Mouse (Mus musculus): ENCODE measurements around the gene Alcam. TPM values are rescaled to one million over a fixed set of nuclear protein-coding genes. Genes with fewer than 3 reads are reported as not detected.

Gene Alcam
- polyA plus RNA-seq, 1 experiment from 2014 or later: 17.9 TPM

- Histone ChIP-seq H3K27ac (peak overlapping the region; percentile 75), H3K4me1 (replicated peaks) (peaks cover 8% of the 10 kb centered on the region), H3K9ac (replicated peaks) (no peak overlapping the region), H3K27me3 (no peaks in the 10 kb centered on the region), H3K9me3 (no peaks in the 10 kb centered on the region), H3K4me2 (no peak overlapping the region), H3K4me3 (replicated peaks) (no peak overlapping the region), H3K36me3 (no peaks in the 10 kb centered on the region)
- WGBS: 26% methylated on average over 2 of the region's 2 CpGs
- ATAC-seq (ENCODE audit: insufficient number of reproducible peaks, insufficient read depth, low FRiP score, low TSS enrichment, low read depth): peak; percentile 81
These were observed 211.7 kb downstream of the Alcam start for GRCm38 (mm10) chr16:52242144-52242543.

- H3K4me2 ChIP-seq: no peak overlapping the region
- no peak overlapping the region for H3K9ac ChIP-seq (replicated peaks)
- no peak for ATAC-seq (ENCODE audit: insufficient number of reproducible peaks, insufficient read depth, low FRiP score, low TSS enrichment, low read depth)
- no peak overlapping the region for H3K4me3 ChIP-seq (replicated peaks)
- no peaks in the 10 kb centered on the region for H3K4me1 ChIP-seq (replicated peaks)
- 68% methylated on average over 2 of the region's 2 CpGs for WGBS
- H3K9me3 ChIP-seq: no peaks in the 10 kb centered on the region
- H3K27ac ChIP-seq: no peak overlapping the region
- H3K36me3 ChIP-seq: no peaks in the 10 kb centered on the region
- H3K27me3 ChIP-seq: no peaks in the 10 kb centered on the region
These were observed 223.9 kb downstream of the Alcam start for GRCm38 (mm10) chr16:52229930-52230329.

GRCm38 (mm10) chr16:52229446-52229845, 224.4 kb downstream of the Alcam start:
- Histone ChIP-seq H3K9ac (replicated peaks) (no peak overlapping the region), H3K4me3 (replicated peaks) (no peak overlapping the region), H3K4me2 (no peak overlapping the region), H3K36me3 (no peaks in the 10 kb centered on the region), H3K4me1 (replicated peaks) (no peaks in the 10 kb centered on the region), H3K27ac (no peak overlapping the region), H3K27me3 (no peaks in the 10 kb centered on the region), H3K9me3 (no peaks in the 10 kb centered on the region)
- no peak for ATAC-seq (ENCODE audit: insufficient number of reproducible peaks, insufficient read depth, low FRiP score, low TSS enrichment, low read depth)
- 68% methylated on average over 7 of the region's 7 CpGs for WGBS

- Histone ChIP-seq H3K27me3 (no peaks in the 10 kb centered on the region), H3K4me3 (replicated peaks) (no peak overlapping the region), H3K27ac (no peak overlapping the region), H3K9me3 (no peaks in the 10 kb centered on the region), H3K36me3 (no peaks in the 10 kb centered on the region), H3K4me2 (no peak overlapping the region), H3K4me1 (replicated peaks) (0 out of 2 replicates have a peak, but pooled peaks cover 3% of the 10 kb centered on the region), H3K9ac (replicated peaks) (no peak overlapping the region)
- WGBS: 86% methylated on average over 4 of the region's 4 CpGs
- no peak for ATAC-seq (ENCODE audit: insufficient number of reproducible peaks, insufficient read depth, low FRiP score, low TSS enrichment, low read depth)
These were observed 231.0 kb downstream of the Alcam start for GRCm38 (mm10) chr16:52222896-52223295.

GRCm38 (mm10) chr16:52219069-52219468, 234.8 kb downstream of the Alcam start:
- H3K9me3 ChIP-seq: no peaks in the 10 kb centered on the region
- WGBS: 17% methylated on average over 2 of the region's 2 CpGs
- no peak overlapping the region for H3K9ac ChIP-seq (replicated peaks)
- H3K4me3 ChIP-seq (replicated peaks): no peak overlapping the region
- no peaks in the 10 kb centered on the region for H3K27me3 ChIP-seq
- H3K36me3 ChIP-seq: no peaks in the 10 kb centered on the region
- H3K4me1 ChIP-seq (replicated peaks): 0 out of 2 replicates have a peak, but pooled peaks cover 3% of the 10 kb centered on the region
- no peak overlapping the region for H3K4me2 ChIP-seq
- no peak overlapping the region for H3K27ac ChIP-seq
- no peak for ATAC-seq (ENCODE audit: insufficient number of reproducible peaks, insufficient read depth, low FRiP score, low TSS enrichment, low read depth)

- Histone ChIP-seq H3K4me1 (replicated peaks) (no peaks in the 10 kb centered on the region), H3K27me3 (no peaks in the 10 kb centered on the region), H3K9ac (replicated peaks) (no peak overlapping the region), H3K9me3 (no peaks in the 10 kb centered on the region), H3K4me2 (no peak overlapping the region), H3K4me3 (replicated peaks) (no peak overlapping the region), H3K36me3 (peaks cover 6% of the 10 kb centered on the region; the same call in 1 of the 2 replicates), H3K27ac (no peak overlapping the region)
- WGBS: 70% methylated on average over 8 of the region's 8 CpGs
- ATAC-seq (ENCODE audit: insufficient number of reproducible peaks, insufficient read depth, low FRiP score, low TSS enrichment, low read depth): no peak
These were observed 242.8 kb downstream of the Alcam start for GRCm38 (mm10) chr16:52210844-52211606.

- Histone ChIP-seq H3K9ac (replicated peaks) (no peak overlapping the region), H3K9me3 (no peaks in the 10 kb centered on the region), H3K36me3 (peaks cover 37% of the 10 kb centered on the region), H3K27me3 (no peaks in the 10 kb centered on the region), H3K4me1 (replicated peaks) (no peaks in the 10 kb centered on the region), H3K4me2 (no peak overlapping the region), H3K27ac (no peak overlapping the region), H3K4me3 (replicated peaks) (no peak overlapping the region)
- 93% methylated on average over 7 of the region's 7 CpGs for WGBS
- no peak for ATAC-seq (ENCODE audit: insufficient number of reproducible peaks, insufficient read depth, low FRiP score, low TSS enrichment, low read depth)
These were observed 253.8 kb downstream of the Alcam start for GRCm38 (mm10) chr16:52200107-52200506.
